Mouse (Mus musculus) E14TG2a.4 (cell line): Measurements from ENCODE around the gene Nceh1.

Experiments used
- CTCF ChIP-seq: conservative IDR thresholded peaks from 2 replicates; pipeline ENCODE4 v1.5.1; 2014; ENCODE audit warnings: low read length
- POU5F1 ChIP-seq: IDR thresholded peaks from 2 replicates; pipeline ENCODE4 v1.6.1; 2014; ENCODE audit warnings: low read length, borderline replicate concordance

DNA sequence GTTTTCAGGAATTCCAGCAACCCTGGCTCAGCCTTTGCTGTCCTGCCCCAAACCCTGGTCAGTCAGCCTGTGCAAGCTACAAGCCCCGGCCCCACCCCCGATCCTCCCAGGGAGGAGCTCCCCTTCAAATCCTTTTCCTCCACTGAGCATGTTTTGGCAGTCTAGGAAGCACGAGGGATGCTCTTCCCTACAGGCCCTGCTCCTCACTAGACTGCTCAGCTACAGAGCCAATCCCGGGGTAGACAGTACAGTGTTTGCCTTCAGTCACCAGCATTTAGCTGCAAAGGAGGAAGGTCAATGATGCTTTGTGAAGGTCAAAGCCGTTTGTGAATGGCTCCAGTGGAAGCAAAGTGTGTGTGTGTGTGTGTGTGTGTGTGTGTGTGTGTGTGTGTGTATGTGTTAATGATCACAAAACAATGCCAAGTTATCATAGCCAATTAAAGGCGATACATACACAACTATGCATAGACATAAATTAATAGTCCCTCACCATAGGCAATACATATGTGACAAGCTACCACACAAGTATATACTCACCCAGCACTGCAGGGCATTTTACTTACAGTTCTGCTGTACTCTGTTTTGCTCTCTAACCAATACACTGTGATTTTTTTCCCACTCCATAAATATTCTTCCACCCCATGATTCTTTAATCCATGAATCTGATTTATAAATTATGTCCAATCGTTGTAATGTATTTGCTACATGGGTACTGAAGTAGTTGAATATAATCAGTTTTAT lies 111.0 kb downstream of the Nceh1 start:
- TF ChIP-seq CTCF, result no peak
- TF ChIP-seq POU5F1, result no peak
